Mouse (Mus musculus) neural tube, embryonic 12.5 days (tissue): ENCODE data around the gene Olfr312. TPM values are rescaled to one million over a fixed set of nuclear protein-coding genes. Genes with fewer than 3 reads are reported as not detected.
A peak's percentile ranks its signal among the peaks of the same experiment; 100 is the strongest.
"Not testable (repeated sequence)": the region's sequence is repeated elsewhere in the genome, so short reads cannot be mapped to it uniquely, and the experiment has no call there.

Experiments used
- ATAC-seq: fragments of 200-750 bp; cut with Nextera tagmentation; 2 replicates; pipeline ENCODE4 v1.8.0; 2017; ENCODE audit warnings: low read depth, mild to moderate bottlenecking, moderate TSS enrichment, moderate library complexity; ENCODE audit not compliant: low FRiP score
- H3K27ac ChIP-seq: fragments of 300-500 bp; sonication (generic); 2 replicates; pipeline ENCODE4 v1.5.1; 2016
- H3K27me3 ChIP-seq: fragments of 300-500 bp; sonication (generic); replicated peaks from 2 replicates; pipeline ENCODE4 v1.6.1; 2016; ENCODE audit warnings: mild to moderate bottlenecking
- H3K36me3 ChIP-seq: fragments of 300-500 bp; sonication (generic); 2 replicates; pipeline ENCODE4 v1.6.1; 2016; ENCODE audit warnings: mild to moderate bottlenecking
- H3K4me1 ChIP-seq: fragments of 300-500 bp; sonication (generic); 2 replicates; pipeline ENCODE4 v1.6.1; 2016
- H3K4me2 ChIP-seq: fragments of 300-500 bp; sonication (generic); replicated peaks from 2 replicates; pipeline ENCODE4 v1.6.1; 2016; ENCODE audit warnings: mild to moderate bottlenecking
- H3K4me3 ChIP-seq: fragments of 300-500 bp; sonication (generic); 2 replicates; pipeline ENCODE4 v1.5.1; 2016
- H3K9ac ChIP-seq: fragments of 300-500 bp; sonication (generic); 2 replicates; pipeline ENCODE4 v1.6.1; 2016; ENCODE audit warnings: mild to moderate bottlenecking
- H3K9me3 ChIP-seq: fragments of 300-500 bp; sonication (generic); 2 replicates; pipeline ENCODE4 v1.6.1; 2016; ENCODE audit warnings: mild to moderate bottlenecking
- WGBS: fragments of 180-500 bp; shearing (Covaris S2); methylation state at CpG from one replicate; pipeline ENCODE4 v1.1.7; 2016; 5-methylcytosine and 5-hydroxymethylcytosine counted together
- polyA plus RNA-seq: library from polyadenylated mRNA; unstranded; fragments of >200 nt; fragmentation: Nextera tagmentation; extraction: Ambion mirVana; gene quantifications from 2 replicates; pipeline ENCODE4 v1.2.1, GENCODE M21; 2016

Gene Olfr312
- polyA plus RNA-seq, 1 experiment from 2014 or later: not detected

DNA sequence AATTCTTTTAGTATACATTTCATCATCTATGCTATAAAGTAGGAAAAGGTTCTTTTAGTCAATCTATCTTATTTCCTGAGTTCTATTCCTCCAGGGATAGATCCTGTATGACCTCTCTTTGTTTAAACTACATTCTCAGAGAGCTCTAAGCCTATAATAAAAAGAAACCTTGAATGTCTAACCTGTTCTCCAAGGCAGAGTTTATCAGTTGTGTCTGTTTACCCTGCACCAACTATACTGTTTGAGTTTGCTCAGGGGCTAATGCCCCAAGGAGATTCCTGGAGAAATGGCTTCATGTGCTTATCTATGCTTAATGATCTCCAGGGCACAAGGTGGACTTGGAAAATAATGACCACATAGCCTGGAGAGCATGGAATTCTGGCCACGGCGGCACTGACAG lies 24.6 kb upstream of the Olfr312 start:
- no peak overlapping the region for H3K9ac ChIP-seq
- H3K4me3 ChIP-seq: no peak overlapping the region
- no peak overlapping the region for H3K27ac ChIP-seq
- ATAC-seq: no peak
- H3K36me3 ChIP-seq: no peaks in the 10 kb centered on the region
- 79% methylated on average over 2 of the region's 2 CpGs for WGBS
- H3K4me2 ChIP-seq: no peak overlapping the region
- H3K4me1 ChIP-seq: peaks cover 8% of the 10 kb centered on the region
- H3K27me3 ChIP-seq: no peaks in the 10 kb centered on the region
- H3K9me3 ChIP-seq: no peaks in the 10 kb centered on the region

DNA sequence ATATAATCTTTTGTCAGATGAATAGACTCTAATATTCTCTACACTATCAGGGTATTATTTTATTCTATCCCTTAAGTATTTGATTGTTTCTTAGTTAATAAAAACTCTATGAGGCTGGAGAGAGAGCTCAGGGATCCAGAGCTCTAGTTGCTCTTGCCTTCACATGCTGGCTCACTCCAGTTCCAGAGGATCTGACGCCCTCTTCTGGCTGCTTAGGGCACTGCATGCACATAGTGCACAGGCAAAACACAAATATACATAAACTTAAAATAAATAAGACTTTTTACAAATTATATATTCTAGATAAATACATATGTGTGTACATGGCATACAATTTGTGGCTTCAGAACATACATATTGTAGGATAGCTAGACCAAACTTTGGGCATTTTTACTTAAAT lies 17.0 kb upstream of the Olfr312 start:
- Histone ChIP-seq H3K27me3 (no peaks in the 10 kb centered on the region), H3K4me2 (no peak overlapping the region), H3K9me3 (no peaks in the 10 kb centered on the region), H3K9ac (no peak overlapping the region), H3K27ac (no peak overlapping the region), H3K4me1 (no peaks in the 10 kb centered on the region), H3K36me3 (no peaks in the 10 kb centered on the region), H3K4me3 (no peak overlapping the region)
- no peak for ATAC-seq
- WGBS: 5% methylated on average over 1 of the region's 1 CpGs

DNA sequence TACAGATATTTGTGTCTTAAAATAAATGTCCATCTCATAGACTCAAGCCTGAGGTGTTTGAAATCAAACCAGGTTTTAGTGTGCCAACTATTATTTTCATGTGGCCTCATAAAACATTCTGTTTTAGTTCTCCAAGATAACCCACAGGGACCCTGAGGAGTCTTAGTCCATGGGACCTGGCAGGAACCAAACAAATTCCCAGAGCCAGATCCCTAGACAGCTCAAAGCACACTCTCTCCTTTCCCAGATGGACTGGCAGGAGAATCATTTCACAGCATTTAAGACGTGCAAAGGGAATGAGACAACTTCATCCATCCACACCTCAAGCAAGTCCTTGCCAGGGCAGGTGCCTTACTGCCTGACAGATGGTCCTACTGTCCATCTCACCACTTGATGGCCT lies 14.3 kb upstream of the Olfr312 start, which contains the start of gene Olfr313:
Gene Olfr313, plus strand, starts transcription at position 301 of the 400 bp plus-strand sequence.
- not testable (repeated sequence) for H3K4me1 ChIP-seq
- 43% methylated on average over 1 of the region's 1 CpGs for WGBS

GRCm38 (mm10) chr11:58815676-58816075 lies 13.4 kb upstream of the Olfr312 start:
- H3K4me3 ChIP-seq: no peak overlapping the region
- ATAC-seq: no peak
- H3K4me1 ChIP-seq: no peaks in the 10 kb centered on the region
- no peaks in the 10 kb centered on the region for H3K36me3 ChIP-seq
- no peaks in the 10 kb centered on the region for H3K27me3 ChIP-seq
- WGBS: 89% methylated on average over 1 of the region's 1 CpGs
- H3K27ac ChIP-seq: no peak overlapping the region
- H3K9me3 ChIP-seq: no peaks in the 10 kb centered on the region
- no peak overlapping the region for H3K4me2 ChIP-seq
- H3K9ac ChIP-seq: no peak overlapping the region

More for the DNA sequence above, 14.3 kb upstream of the Olfr312 start, which contains the start of gene Olfr313:
- not testable (repeated sequence) for H3K9me3 ChIP-seq, H3K27ac ChIP-seq, H3K36me3 ChIP-seq, H3K4me2 ChIP-seq, H3K27me3 ChIP-seq, H3K9ac ChIP-seq, H3K4me3 ChIP-seq, ATAC-seq

- Histone ChIP-seq H3K4me2 (no peak overlapping the region), H3K4me3 (no peak overlapping the region), H3K36me3 (no peaks in the 10 kb centered on the region), H3K27me3 (no peaks in the 10 kb centered on the region), H3K9me3 (no peaks in the 10 kb centered on the region), H3K9ac (no peak overlapping the region), H3K4me1 (no peaks in the 10 kb centered on the region), H3K27ac (no peak overlapping the region)
- no peak for ATAC-seq
- 84% methylated on average over 3 of the region's 3 CpGs for WGBS
These were observed 727 bp downstream of the Olfr312 start for GRCm38 (mm10) chr11:58829764-58830163.

- not testable (repeated sequence) for H3K27me3 ChIP-seq, H3K9ac ChIP-seq, H3K4me3 ChIP-seq, H3K36me3 ChIP-seq, H3K27ac ChIP-seq, H3K9me3 ChIP-seq, H3K4me2 ChIP-seq, ATAC-seq, H3K4me1 ChIP-seq
- 86% methylated on average over 3 of the region's 3 CpGs for WGBS
These were observed 3.5 kb downstream of the Olfr312 start for GRCm38 (mm10) chr11:58832541-58832940.

- H3K27me3 ChIP-seq, ATAC-seq, H3K9me3 ChIP-seq, H3K36me3 ChIP-seq, H3K4me2 ChIP-seq, H3K9ac ChIP-seq, H3K4me3 ChIP-seq, H3K4me1 ChIP-seq, H3K27ac ChIP-seq: not testable (repeated sequence)
These were observed 9.9 kb downstream of the Olfr312 start, which contains the start of gene Olfr311 for GRCm38 (mm10) chr11:58838951-58839350. Olfr311 (plus strand) TSS chr11:58839251.

DNA sequence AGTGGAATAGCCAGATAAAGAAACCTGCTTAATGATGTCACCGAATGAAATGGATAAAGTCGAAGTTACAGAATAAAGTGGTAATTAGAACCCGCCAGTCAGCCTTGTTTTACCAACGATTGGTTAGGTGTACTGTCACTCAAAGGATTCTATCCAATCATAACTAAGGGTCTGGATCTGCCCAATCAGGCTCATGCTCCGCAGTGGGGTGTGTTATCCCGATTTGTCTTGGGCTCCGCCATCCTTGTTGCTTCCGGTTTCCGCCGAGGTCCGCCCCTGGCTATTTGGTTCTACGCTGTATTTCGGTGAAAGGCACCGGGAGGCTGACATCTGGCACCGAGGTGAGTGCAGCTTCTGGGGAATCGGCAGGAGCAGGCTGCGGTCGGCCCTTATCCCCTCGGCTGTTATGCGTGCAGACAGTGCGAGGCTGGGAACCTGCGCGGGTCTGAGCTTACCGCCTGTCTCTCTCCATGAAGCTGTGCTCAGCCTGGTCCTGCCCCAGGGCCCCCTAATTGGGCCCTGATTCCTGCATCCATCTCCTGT lies 18.0 kb downstream of the Olfr312 start, which contains the start of gene Gm12258:
Gene Gm12258, plus strand, starts transcription at position 240 of the 543 bp plus-strand sequence.
- peaks cover 17% of the 10 kb centered on the region for H3K36me3 ChIP-seq
- no peak within 1 kb of the TSS for H3K27ac ChIP-seq
- ATAC-seq: peak; percentile 100
- peak within 1 kb of the TSS; percentile 91 for H3K4me2 ChIP-seq
- H3K9me3 ChIP-seq: no peaks in the 10 kb centered on the region
- peak within 1 kb of the TSS; percentile 81 for H3K9ac ChIP-seq
- WGBS: under 1% methylated on average over 24 of the region's 24 CpGs
- peak within 1 kb of the TSS; percentile 80 for H3K4me3 ChIP-seq
- no peaks in the 10 kb centered on the region for H3K27me3 ChIP-seq
- H3K4me1 ChIP-seq: peaks cover 7% of the 10 kb centered on the region

GRCm38 (mm10) chr11:58847636-58848035 lies 18.6 kb downstream of the Olfr312 start:
- Histone ChIP-seq H3K4me3 (peak overlapping the region; percentile 80), H3K4me2 (peak overlapping the region; percentile 91), H3K4me1 (peaks cover 7% of the 10 kb centered on the region), H3K9ac (peak overlapping the region; percentile 81), H3K9me3 (no peaks in the 10 kb centered on the region), H3K27ac (no peak overlapping the region), H3K27me3 (no peaks in the 10 kb centered on the region), H3K36me3 (peaks cover 17% of the 10 kb centered on the region)
- ATAC-seq: peak; percentile 22; the same call in 1 of the 2 replicates
- WGBS: 51% methylated on average over 9 of the region's 9 CpGs

DNA sequence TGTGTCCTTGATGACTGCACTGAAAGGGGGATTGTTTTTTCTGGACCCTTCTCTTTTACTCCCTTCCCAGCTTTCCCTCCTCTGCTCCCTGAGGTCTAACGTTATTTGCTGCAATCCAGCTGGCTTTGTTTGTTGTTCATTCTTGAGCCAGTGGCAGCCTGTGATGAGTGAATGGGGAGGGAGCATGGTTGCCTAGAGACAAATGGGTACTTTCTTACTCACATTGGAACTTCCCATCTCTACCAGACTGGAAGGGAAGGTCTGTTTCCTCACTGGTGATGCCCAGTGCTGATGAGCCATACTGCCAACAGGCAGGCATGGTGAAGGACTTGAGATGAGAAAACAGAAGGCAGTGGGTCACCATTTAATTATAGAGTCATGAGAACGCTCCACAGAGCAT lies 20.7 kb downstream of the Olfr312 start:
- WGBS: 71% methylated on average over 2 of the region's 2 CpGs

GRCm38 (mm10) chr11:58860744-58861143 lies 31.7 kb downstream of the Olfr312 start:
- Histone ChIP-seq H3K27ac (no peak overlapping the region), H3K4me2 (no peak overlapping the region), H3K27me3 (no peaks in the 10 kb centered on the region), H3K9me3 (peaks cover 24% of the 10 kb centered on the region), H3K9ac (no peak overlapping the region), H3K4me1 (no peaks in the 10 kb centered on the region), H3K36me3 (peaks cover 52% of the 10 kb centered on the region), H3K4me3 (no peak overlapping the region)
- WGBS: 96% methylated on average over 8 of the region's 8 CpGs
- ATAC-seq: no peak

More for the DNA sequence above, 20.7 kb downstream of the Olfr312 start:
- H3K36me3 ChIP-seq: peaks cover 22% of the 10 kb centered on the region
- no peak overlapping the region for H3K9ac ChIP-seq
- peaks cover 7% of the 10 kb centered on the region for H3K4me1 ChIP-seq
- no peak overlapping the region for H3K27ac ChIP-seq
- no peak overlapping the region for H3K4me3 ChIP-seq
- ATAC-seq: no peak
- H3K4me2 ChIP-seq: no peak overlapping the region
- no peaks in the 10 kb centered on the region for H3K27me3 ChIP-seq
- H3K9me3 ChIP-seq: no peaks in the 10 kb centered on the region

DNA sequence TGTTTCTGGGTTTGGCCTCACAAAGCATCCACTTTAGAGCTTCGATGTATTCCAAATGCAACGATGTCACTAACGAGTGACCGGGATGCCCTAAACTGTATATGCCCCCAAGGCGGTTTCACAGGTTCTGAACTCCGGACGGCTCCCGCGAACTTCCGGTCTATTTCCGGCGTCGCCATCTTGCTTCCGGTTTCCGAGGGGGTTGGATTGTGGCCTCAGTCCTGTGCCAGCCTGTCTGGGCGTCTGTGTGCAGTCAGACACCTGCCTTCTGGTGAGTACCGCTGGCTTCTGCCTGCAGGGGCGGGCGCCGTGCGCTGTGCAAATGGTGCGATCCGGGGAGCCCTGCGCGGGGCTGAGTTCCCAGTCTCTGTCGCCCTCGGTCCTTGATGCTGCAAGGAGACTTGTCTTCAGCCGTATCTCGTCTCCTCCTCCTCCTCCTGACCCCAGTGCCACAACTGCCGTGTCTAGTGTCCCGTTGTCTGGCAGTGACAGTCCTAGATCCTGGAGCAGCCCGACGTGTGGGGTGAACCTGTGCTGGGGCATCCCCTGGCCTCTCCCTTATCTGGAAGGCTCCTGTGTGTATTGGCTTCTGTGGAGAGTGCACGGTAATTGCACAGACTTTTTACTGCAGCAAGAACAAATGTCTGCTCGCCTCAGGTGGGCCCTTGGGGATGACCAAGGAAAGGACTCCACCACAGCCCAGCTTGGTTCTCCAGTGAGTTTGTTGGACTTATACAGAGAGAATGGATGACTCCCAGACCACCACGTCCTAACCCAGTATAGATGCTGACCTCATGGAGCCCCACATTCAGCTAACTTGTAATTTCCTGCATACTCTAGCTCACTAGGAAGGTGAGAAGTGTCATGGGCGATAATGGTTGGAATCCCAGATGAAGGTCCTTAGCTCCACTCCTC lies 38.3 kb downstream of the Olfr312 start, which contains the start of gene 2810021J22Rik:
Gene 2810021J22Rik, plus strand, starts transcription at position 178 of the 915 bp plus-strand sequence.
- no peaks in the 10 kb centered on the region for H3K27me3 ChIP-seq
- peak within 1 kb of the TSS; percentile 79 for H3K4me2 ChIP-seq
- peak within 1 kb of the TSS; percentile 77 for H3K9ac ChIP-seq
- H3K36me3 ChIP-seq: peaks cover 12% of the 10 kb centered on the region; the same call in 1 of the 2 replicates
- 6% methylated on average over 37 of the region's 37 CpGs for WGBS
- ATAC-seq: peak; percentile 86
- H3K4me3 ChIP-seq: peak within 1 kb of the TSS; percentile 65
- peak within 1 kb of the TSS; percentile 69; the same call in 1 of the 2 replicates for H3K27ac ChIP-seq
- peaks cover 18% of the 10 kb centered on the region for H3K4me1 ChIP-seq
- no peaks in the 10 kb centered on the region for H3K9me3 ChIP-seq
